Mouse (Mus musculus) frontal cortex, adult (tissue): ENCODE results near the gene Olfr97.

ENCODE experiments used
- ATAC-seq: cut with Nextera tagmentation; 2 replicates; pipeline ENCODE4 v1.9.2; 2017; ENCODE audit warnings: mild to moderate bottlenecking, moderate library complexity, mixed read lengths; ENCODE audit not compliant: low TSS enrichment

Gene Olfr97

GRCm38 (mm10) chr17:37196845-37197724 lies 40.0 kb downstream of the Olfr97 start:
- ATAC-seq, result peak; percentile 90

GRCm38 (mm10) chr17:37194782-37195181 lies 42.3 kb downstream of the Olfr97 start:
- ATAC-seq, result peak; percentile 87

- no peak for ATAC-seq
Observed at GRCm38 (mm10) chr17:37193656-37194055, 43.5 kb downstream of the Olfr97 start, which contains the start of gene Ubd. Gene Ubd (plus strand): TSS chr17:37193892.

- ATAC-seq, result no peak
Observed at GRCm38 (mm10) chr17:37193032-37193431, 44.1 kb downstream of the Olfr97 start.

DNA sequence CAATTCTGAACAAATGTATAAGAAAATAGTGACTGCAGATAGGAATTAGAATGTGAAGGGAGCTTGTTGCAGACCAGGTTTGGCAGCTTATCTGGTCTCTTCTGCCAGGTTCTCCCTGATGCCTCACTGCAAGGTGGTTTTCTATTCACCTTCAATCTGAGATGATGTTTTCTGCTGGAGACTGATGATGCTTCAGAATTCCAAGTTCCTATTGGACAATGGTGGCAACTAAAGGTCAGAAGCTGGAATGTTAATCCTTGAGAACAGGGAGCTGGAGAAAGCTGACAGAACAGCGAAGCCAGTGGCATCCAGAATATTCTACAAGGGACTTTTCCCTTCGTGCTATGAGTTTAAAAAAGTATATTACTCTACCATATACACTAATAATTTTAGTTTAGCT lies 46.4 kb downstream of the Olfr97 start:
- ATAC-seq, result no peak

- ATAC-seq, result no peak
Observed at GRCm38 (mm10) chr17:37185474-37185873, 51.7 kb downstream of the Olfr97 start.
